Mouse (Mus musculus) kidney, embryonic 15.5 days (tissue): ENCODE results near the gene Mef2c. TPM values are rescaled to one million over a fixed set of nuclear protein-coding genes. Genes with fewer than 3 reads are reported as not detected.

Experiments used
- ATAC-seq: fragments of 200-750 bp; cut with Nextera tagmentation; replicated peaks from 2 replicates; pipeline ENCODE4 v1.8.0; 2017; ENCODE audit warnings: moderate TSS enrichment; ENCODE audit not compliant: low FRiP score
- H3K27ac ChIP-seq: fragments of 300-500 bp; sonication (generic); 2 replicates; pipeline ENCODE4 v1.5.1; 2015; ENCODE audit warnings: mild to moderate bottlenecking, inconsistent platforms
- H3K27me3 ChIP-seq: fragments of 300-500 bp; sonication (generic); 2 replicates; pipeline ENCODE4 v1.6.1; 2015; ENCODE audit warnings: inconsistent platforms
- H3K36me3 ChIP-seq: fragments of 300-500 bp; sonication (generic); 2 replicates; pipeline ENCODE4 v1.6.1; 2015; ENCODE audit warnings: inconsistent platforms
- H3K4me1 ChIP-seq: fragments of 300-500 bp; sonication (generic); 2 replicates; pipeline ENCODE4 v1.6.1; 2015; ENCODE audit warnings: inconsistent platforms
- H3K4me2 ChIP-seq: fragments of 300-500 bp; sonication (generic); 2 replicates; pipeline ENCODE4 v1.6.1; 2015; ENCODE audit warnings: moderate library complexity, mild to moderate bottlenecking, inconsistent platforms
- H3K4me3 ChIP-seq: fragments of 300-500 bp; sonication (generic); replicated peaks from 2 replicates; pipeline ENCODE4 v1.5.1; 2015; ENCODE audit warnings: mild to moderate bottlenecking, inconsistent platforms
- H3K9ac ChIP-seq: fragments of 300-500 bp; sonication (generic); 2 replicates; pipeline ENCODE4 v1.6.1; 2015; ENCODE audit warnings: mild to moderate bottlenecking, inconsistent platforms
- H3K9me3 ChIP-seq: fragments of 300-500 bp; sonication (generic); replicated peaks from 2 replicates; pipeline ENCODE4 v1.6.1; 2016; ENCODE audit warnings: inconsistent platforms
- WGBS: fragments of 180-500 bp; shearing (Covaris S2); methylation state at CpG from one replicate; pipeline ENCODE4 v1.1.7; 2015; ENCODE audit warnings: mixed read lengths; 5-methylcytosine and 5-hydroxymethylcytosine counted together
- polyA plus RNA-seq: library from polyadenylated mRNA; unstranded; fragments of >200 nt; fragmentation: Nextera tagmentation; extraction: Ambion mirVana; gene quantifications from 2 replicates; pipeline ENCODE4 v1.2.1, GENCODE M21; 2015

Gene Mef2c
- polyA plus RNA-seq, 1 experiment from 2014 or later: 53.6 TPM

GRCm38 (mm10) chr13:83492051-83492450 lies 11.8 kb upstream of the Mef2c start:
- WGBS: 81% methylated on average over 3 of the region's 3 CpGs
- Histone ChIP-seq H3K4me2 (no peak overlapping the region), H3K27ac (no peak overlapping the region), H3K9me3 (no peaks in the 10 kb centered on the region), H3K4me1 (no peaks in the 10 kb centered on the region), H3K4me3 (no peak overlapping the region), H3K36me3 (no peaks in the 10 kb centered on the region), H3K27me3 (no peaks in the 10 kb centered on the region), H3K9ac (no peak overlapping the region)
- no peak for ATAC-seq

GRCm38 (mm10) chr13:83497708-83498107 lies 6.1 kb upstream of the Mef2c start:
- no peak overlapping the region for H3K4me2 ChIP-seq
- ATAC-seq: no peak
- H3K27me3 ChIP-seq: no peaks in the 10 kb centered on the region
- H3K4me3 ChIP-seq: no peak overlapping the region
- no peak overlapping the region for H3K27ac ChIP-seq
- WGBS: 94% methylated on average over 3 of the region's 3 CpGs
- no peaks in the 10 kb centered on the region for H3K9me3 ChIP-seq
- H3K4me1 ChIP-seq: no peaks in the 10 kb centered on the region
- no peaks in the 10 kb centered on the region for H3K36me3 ChIP-seq
- H3K9ac ChIP-seq: no peak overlapping the region

DNA sequence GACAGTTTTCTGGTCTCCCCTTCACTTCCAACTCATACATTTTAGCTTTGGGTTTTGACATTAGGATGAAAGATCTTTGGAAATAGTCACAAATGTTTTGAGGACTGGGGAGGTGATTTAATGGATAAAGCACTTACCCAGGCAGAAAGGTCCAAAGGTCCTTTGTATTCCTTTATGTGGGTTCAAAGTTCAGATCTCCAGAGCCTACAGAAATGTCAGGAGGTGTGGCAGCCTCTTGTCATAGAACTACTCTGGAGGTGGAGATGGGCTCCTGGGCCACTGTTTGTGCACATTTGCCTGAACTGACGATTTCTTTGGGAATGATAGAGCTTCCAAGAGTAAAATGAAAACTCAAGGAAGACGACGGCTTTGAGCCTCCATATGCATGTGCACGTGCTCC lies 4.3 kb upstream of the Mef2c start:
- H3K9ac ChIP-seq: no peak overlapping the region
- H3K9me3 ChIP-seq: no peaks in the 10 kb centered on the region
- no peak overlapping the region for H3K27ac ChIP-seq
- H3K36me3 ChIP-seq: no peaks in the 10 kb centered on the region
- no peak overlapping the region for H3K4me3 ChIP-seq
- ATAC-seq: no peak
- WGBS: 87% methylated on average over 4 of the region's 4 CpGs
- H3K4me1 ChIP-seq: no peaks in the 10 kb centered on the region
- no peak overlapping the region for H3K4me2 ChIP-seq
- H3K27me3 ChIP-seq: no peaks in the 10 kb centered on the region

- Histone ChIP-seq H3K27ac (no peak overlapping the region), H3K4me2 (no peak overlapping the region), H3K9ac (no peak overlapping the region), H3K27me3 (no peaks in the 10 kb centered on the region), H3K9me3 (no peaks in the 10 kb centered on the region), H3K4me3 (no peak overlapping the region), H3K4me1 (no peaks in the 10 kb centered on the region), H3K36me3 (no peaks in the 10 kb centered on the region)
- 88% methylated on average over 1 of the region's 1 CpGs for WGBS
- ATAC-seq: no peak
These were observed 3.9 kb downstream of the Mef2c start for GRCm38 (mm10) chr13:83507687-83508086.

- WGBS: 43% methylated on average over 4 of the region's 4 CpGs
- no peak overlapping the region for H3K4me3 ChIP-seq
- H3K4me2 ChIP-seq: no peak overlapping the region
- no peaks in the 10 kb centered on the region for H3K27me3 ChIP-seq
- H3K4me1 ChIP-seq: no peaks in the 10 kb centered on the region
- no peak for ATAC-seq
- H3K36me3 ChIP-seq: no peaks in the 10 kb centered on the region
- no peak overlapping the region for H3K9ac ChIP-seq
- no peaks in the 10 kb centered on the region for H3K9me3 ChIP-seq
- H3K27ac ChIP-seq: no peak overlapping the region
These were observed 11.2 kb downstream of the Mef2c start for GRCm38 (mm10) chr13:83515013-83515547.

DNA sequence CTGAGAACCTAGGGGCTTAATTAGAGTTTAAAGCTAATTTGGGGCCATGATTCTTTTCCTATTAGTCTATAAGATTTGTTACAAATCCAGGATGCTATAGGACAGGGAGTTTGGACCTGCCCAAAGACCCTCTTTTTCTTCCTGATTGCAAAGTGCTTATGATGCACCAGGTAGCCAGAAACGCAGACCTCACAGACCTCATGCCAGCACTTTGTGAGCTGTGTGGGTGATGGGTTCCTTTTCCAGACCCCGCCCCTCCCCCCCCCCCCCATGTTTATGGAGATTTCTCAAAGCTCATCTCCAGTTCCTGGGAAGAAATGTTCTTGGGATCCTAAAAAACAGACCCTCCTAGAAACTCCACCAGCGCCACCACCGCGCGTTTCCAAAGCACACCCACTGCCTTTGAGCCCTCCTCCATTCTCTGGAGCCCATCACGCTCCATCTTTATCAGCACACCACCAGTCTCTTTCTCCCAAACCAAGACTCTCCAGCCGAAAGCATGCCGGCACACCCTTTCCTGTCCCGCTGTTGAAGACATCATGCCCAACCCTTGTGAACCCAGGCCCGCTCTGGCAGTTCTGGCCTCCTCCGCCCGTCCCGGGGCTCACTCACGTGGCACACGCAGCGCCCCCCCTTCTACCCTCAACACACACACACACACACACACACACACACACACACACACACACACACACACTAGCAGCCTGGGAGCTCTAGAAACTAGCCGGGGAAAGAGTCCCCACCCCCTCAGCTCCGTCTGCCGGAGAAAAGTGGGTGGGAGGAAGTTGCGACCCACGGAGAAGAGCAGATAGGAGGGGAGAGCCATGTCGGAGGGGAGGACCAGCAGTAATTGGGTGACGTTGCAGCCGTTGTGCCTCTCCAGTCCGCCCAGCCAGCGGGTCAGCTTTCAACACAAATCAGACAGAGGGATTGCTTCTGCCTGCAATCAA lies 14.1 kb downstream of the Mef2c start:
- under 1% methylated on average over 27 of the region's 27 CpGs for WGBS
- H3K9me3 ChIP-seq: no peaks in the 10 kb centered on the region
- peak overlapping the region; percentile 77 for H3K4me2 ChIP-seq
- peaks cover 5% of the 10 kb centered on the region; the same call in 1 of the 2 replicates for H3K27me3 ChIP-seq
- ATAC-seq: peak; percentile 94
- H3K9ac ChIP-seq: peak overlapping the region; percentile 34; the same call in 1 of the 2 replicates
- H3K36me3 ChIP-seq: no peaks in the 10 kb centered on the region
- peak overlapping the region; percentile 79 for H3K27ac ChIP-seq
- no peaks in the 10 kb centered on the region for H3K4me1 ChIP-seq
- H3K4me3 ChIP-seq: peak overlapping the region; percentile 52

- WGBS: 76% methylated on average over 4 of the region's 4 CpGs
- ATAC-seq: no peak
These were observed 17.0 kb downstream of the Mef2c start for GRCm38 (mm10) chr13:83520807-83521206.

GRCm38 (mm10) chr13:83523232-83523969 lies 19.6 kb downstream of the Mef2c start:
- peaks cover 5% of the 10 kb centered on the region; the same call in 1 of the 2 replicates for H3K27me3 ChIP-seq
- peak; percentile 88 for ATAC-seq
- H3K9ac ChIP-seq: peak overlapping the region; percentile 29; the same call in 1 of the 2 replicates
- H3K4me2 ChIP-seq: peak overlapping the region; percentile 85
- no peaks in the 10 kb centered on the region for H3K4me1 ChIP-seq
- WGBS: 1% methylated on average over 35 of the region's 35 CpGs
- no peaks in the 10 kb centered on the region for H3K36me3 ChIP-seq
- H3K4me3 ChIP-seq: peak overlapping the region; percentile 66
- peak overlapping the region; percentile 91 for H3K27ac ChIP-seq
- no peaks in the 10 kb centered on the region for H3K9me3 ChIP-seq

More at GRCm38 (mm10) chr13:83520807-83521206, 17.0 kb downstream of the Mef2c start:
- Histone ChIP-seq H3K27ac (no peak overlapping the region), H3K4me1 (no peaks in the 10 kb centered on the region), H3K4me3 (no peak overlapping the region), H3K9me3 (no peaks in the 10 kb centered on the region), H3K4me2 (no peak overlapping the region), H3K27me3 (peaks cover 5% of the 10 kb centered on the region; the same call in 1 of the 2 replicates), H3K9ac (no peak overlapping the region), H3K36me3 (no peaks in the 10 kb centered on the region)

DNA sequence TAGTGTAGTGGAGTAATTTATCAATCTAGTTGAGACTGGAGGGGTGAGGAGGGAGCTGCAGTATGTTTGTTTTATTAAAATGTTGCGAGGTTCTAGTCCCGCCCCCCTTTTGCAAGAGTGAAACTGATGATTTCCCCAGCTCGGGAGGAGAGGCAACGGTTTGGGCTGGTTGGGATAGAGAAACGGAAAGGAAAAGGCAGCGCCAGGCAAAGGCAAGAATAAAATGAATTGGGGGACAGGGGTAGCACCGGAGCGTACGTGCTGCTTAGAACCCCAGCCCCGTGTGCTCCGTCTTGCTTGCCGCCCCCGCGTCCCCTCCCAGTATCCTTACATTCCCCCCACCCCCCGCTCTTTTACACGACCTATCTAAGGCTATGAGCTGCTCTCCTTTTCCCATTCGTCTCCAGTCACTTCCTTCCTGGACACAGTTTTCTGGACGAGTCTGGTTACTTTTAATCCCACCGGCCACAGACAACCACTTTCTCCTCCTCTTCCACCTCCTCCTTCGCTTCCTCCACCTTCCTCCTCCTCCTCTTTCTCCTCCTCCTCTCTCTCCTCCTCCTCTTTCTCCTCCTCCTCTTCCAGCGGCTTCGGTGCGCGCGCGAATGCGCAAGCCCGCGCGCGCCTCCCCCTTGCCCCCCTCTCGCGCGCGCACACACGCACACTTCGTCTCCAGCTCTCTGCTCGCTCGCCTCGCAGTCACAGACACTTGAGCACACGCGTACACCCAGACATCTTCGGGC lies 20.5 kb downstream of the Mef2c start:
- Histone ChIP-seq H3K9me3 (no peaks in the 10 kb centered on the region), H3K36me3 (no peaks in the 10 kb centered on the region), H3K27ac (peak overlapping the region; percentile 91), H3K9ac (peak overlapping the region; percentile 29; the same call in 1 of the 2 replicates), H3K4me2 (peak overlapping the region; percentile 85), H3K27me3 (peaks cover 5% of the 10 kb centered on the region; the same call in 1 of the 2 replicates), H3K4me3 (peak overlapping the region; percentile 66), H3K4me1 (no peaks in the 10 kb centered on the region)
- ATAC-seq: peak; percentile 81
- WGBS: under 1% methylated on average over 39 of the region's 43 CpGs

GRCm38 (mm10) chr13:83524902-83525715 lies 21.3 kb downstream of the Mef2c start:
- ATAC-seq: no peak
- H3K27ac ChIP-seq: peak overlapping the region; percentile 91
- H3K4me2 ChIP-seq: peak overlapping the region; percentile 85
- no peaks in the 10 kb centered on the region for H3K9me3 ChIP-seq
- H3K27me3 ChIP-seq: peaks cover 5% of the 10 kb centered on the region; the same call in 1 of the 2 replicates
- WGBS: 16% methylated on average over 7 of the region's 7 CpGs
- H3K9ac ChIP-seq: 0 out of 2 replicates have a peak overlapping the region, but pooled peaks have one; percentile 29
- H3K4me3 ChIP-seq: peak overlapping the region; percentile 66
- H3K36me3 ChIP-seq: no peaks in the 10 kb centered on the region
- no peaks in the 10 kb centered on the region for H3K4me1 ChIP-seq

GRCm38 (mm10) chr13:83525716-83526005 lies 21.8 kb downstream of the Mef2c start:
- Histone ChIP-seq H3K27ac (no peak overlapping the region), H3K9ac (no peak overlapping the region), H3K36me3 (no peaks in the 10 kb centered on the region), H3K27me3 (0 out of 2 replicates have a peak, but pooled peaks cover 5% of the 10 kb centered on the region), H3K4me2 (peak overlapping the region; percentile 85), H3K9me3 (no peaks in the 10 kb centered on the region), H3K4me3 (peak overlapping the region; percentile 66), H3K4me1 (no peaks in the 10 kb centered on the region)
- WGBS: 60% methylated on average over 2 of the region's 2 CpGs
- ATAC-seq: no peak
